Comparison of ENCODE assay signal across 8 mouse cellular contexts in the genomic region with DNA sequence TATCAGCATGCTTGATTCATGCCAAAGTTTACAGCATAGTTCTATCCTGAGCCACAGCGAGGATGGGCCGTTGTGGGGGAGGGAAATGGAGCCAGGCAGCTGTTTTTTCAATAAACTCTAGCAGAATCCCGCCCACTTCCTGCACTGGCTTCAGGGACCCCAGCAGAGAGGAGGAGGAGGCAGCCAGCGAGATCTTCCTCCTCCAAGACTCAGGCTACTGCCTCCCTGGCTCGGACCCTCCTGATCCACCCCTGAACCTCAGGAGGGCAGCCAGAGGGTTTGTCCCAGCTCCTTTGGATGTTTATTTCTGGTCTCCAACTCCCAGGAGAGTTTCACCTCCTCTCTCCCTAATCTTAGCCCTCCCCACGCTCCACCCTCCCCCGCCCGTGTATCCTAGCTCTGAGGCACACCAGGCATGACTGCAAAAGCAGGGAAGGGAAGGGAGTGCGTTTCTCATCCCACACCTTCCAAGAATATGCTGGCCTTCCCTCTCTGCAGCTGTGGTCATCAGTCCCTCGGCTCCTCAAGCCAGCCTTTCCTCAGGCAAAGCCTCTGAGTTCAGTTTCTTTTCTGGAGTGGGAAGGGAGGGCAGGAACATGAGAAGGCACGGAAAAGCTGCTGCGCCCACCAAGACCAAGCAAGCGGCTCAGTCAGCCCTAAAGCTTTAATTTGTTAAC.
DNase-seq lines count a peak whose midpoint lies in the region; ATAC-seq and TF ChIP-seq lines count a peak whose summit lies in the region.

No protein-coding gene starts in this region.

- H3K4me2 ChIP-seq in forebrain, embryonic 15.5 days (replicated peaks): peak overlapping the region; percentile 46

- peak overlapping the region; percentile 71 for H3K27ac ChIP-seq in forebrain, embryonic 15.5 days (replicated peaks)

- peak overlapping the region; percentile 36 for H3K9ac ChIP-seq in forebrain, embryonic 15.5 days (replicated peaks)

- peak; percentile 66 for ATAC-seq in forebrain, embryonic 15.5 days (replicated peaks)
- peak; percentile 72 for ATAC-seq in neutrophil, adult 5-6 weeks (ENCODE audit: extremely low read depth, insufficient number of reproducible peaks, low FRiP score, poor library complexity, severe bottlenecking)

- H3K36me3 ChIP-seq in forebrain, embryonic 15.5 days: no peaks in the 10 kb centered on the region

- H3K27me3 ChIP-seq in forebrain, embryonic 15.5 days: no peaks in the 10 kb centered on the region

- peak; percentile 59; the same call in 1 of the 2 replicates for TF ChIP-seq POLR2A in lung, adult 2 months (IDR thresholded peaks at IDR 0.05; ENCODE audit: borderline replicate concordance, extremely low read depth, low read depth, low read length)

- H3K4me3 ChIP-seq in forebrain, embryonic 15.5 days: peak overlapping the region; percentile 26
- H3K4me3 ChIP-seq in lung, adult 2 months (replicated peaks; ENCODE audit: extremely low read depth, low read depth, low read length): peak overlapping the region; percentile 55

- H3K4me1 ChIP-seq in forebrain, embryonic 15.5 days: peaks cover 31% of the 10 kb centered on the region
- peaks cover 9% of the 10 kb centered on the region; the same call in 1 of the 2 replicates for H3K4me1 ChIP-seq in lung, adult 2 months (ENCODE audit: control insufficient read depth, insufficient read depth, low read length)

- no peak for TF ChIP-seq CTCF in lung, adult 2 months (IDR thresholded peaks at IDR 0.05; ENCODE audit: insufficient read depth, low read length)

- WGBS in forebrain, embryonic 15.5 days: 5% methylated on average over 13 of the region's 13 CpGs
- 4% methylated on average over 13 of the region's 13 CpGs for WGBS in lung, adult 2 months

- no peaks in the 10 kb centered on the region for H3K9me3 ChIP-seq in forebrain, embryonic 15.5 days

- peak; percentile 9 to 13 for DNase-seq in cerebellum, postnatal 25 days
- DNase-seq in cerebellum, adult 8-10 months: no peak
- peak; percentile 90 to 93 for DNase-seq in heart, postnatal 10 days
- DNase-seq in kidney, postnatal 4 days: peak; percentile 87 to 93
- peak; percentile 64 for DNase-seq in lung, adult 2 months
- peak; percentile 75 for DNase-seq in testis, postnatal 14 days (ENCODE audit: low spot score)

- intact Hi-C loops in heart, postnatal 10 days (cut with DNase I): loop anchor here (2.0 to 5.0 kb wide), 4 partner anchors 33 to 341 kb away; no protein-coding TSS in a partner anchor
